Mouse (Mus musculus) hindbrain, embryonic 11.5 days (tissue): Measurements from ENCODE around the gene Camta1. TPM values are rescaled to one million over a fixed set of nuclear protein-coding genes. Genes with fewer than 3 reads are reported as not detected.

ENCODE experiments used
- ATAC-seq: fragments of 200-750 bp; cut with Nextera tagmentation; 2 replicates; pipeline ENCODE4 v1.8.0; 2017; ENCODE audit warnings: mild to moderate bottlenecking, moderate TSS enrichment, moderate library complexity; ENCODE audit not compliant: low FRiP score
- DNase-seq: peaks from one replicate; pipeline ENCODE4 v3.0.0-alpha.2; 2015; ENCODE audit warnings: low spot score
- H3K27ac ChIP-seq: fragments of 300-500 bp; sonication (generic); 2 replicates; pipeline ENCODE4 v1.5.1; 2014; ENCODE audit warnings: mild to moderate bottlenecking, low read depth, low read length
- H3K27me3 ChIP-seq: fragments of 300-500 bp; sonication (generic); 2 replicates; pipeline ENCODE4 v1.6.1; 2014; ENCODE audit warnings: mild to moderate bottlenecking, low read length, moderate library complexity, mixed read lengths; ENCODE audit not compliant: control insufficient read depth, insufficient read depth
- H3K36me3 ChIP-seq: fragments of 300-500 bp; sonication (generic); 2 replicates; pipeline ENCODE4 v1.6.1; 2014; ENCODE audit warnings: mild to moderate bottlenecking, low read length, moderate library complexity, mixed read lengths; ENCODE audit not compliant: control insufficient read depth, insufficient read depth
- H3K4me1 ChIP-seq: fragments of 300-500 bp; sonication (generic); replicated peaks from 2 replicates; pipeline ENCODE4 v1.6.1; 2014; ENCODE audit warnings: low read length, mixed read lengths; ENCODE audit not compliant: control insufficient read depth, insufficient read depth
- H3K4me2 ChIP-seq: fragments of 300-500 bp; sonication (generic); replicated peaks from 2 replicates; pipeline ENCODE4 v1.6.1; 2014; ENCODE audit warnings: mild to moderate bottlenecking, low read depth, low read length
- H3K4me3 ChIP-seq: fragments of 300-500 bp; sonication (generic); 2 replicates; pipeline ENCODE4 v1.5.1; 2014; ENCODE audit warnings: low read depth, low read length
- H3K9ac ChIP-seq: fragments of 300-500 bp; sonication (generic); 2 replicates; pipeline ENCODE4 v1.6.1; 2014; ENCODE audit warnings: low read depth, low read length
- H3K9me3 ChIP-seq: fragments of 300-500 bp; sonication (generic); 2 replicates; pipeline ENCODE4 v1.6.1; 2016; ENCODE audit warnings: low read length; ENCODE audit not compliant: control insufficient read depth
- WGBS: fragments of 180-500 bp; shearing (Covaris S2); extraction: QIAGEN DNeasy Blood & Tissue Kit; methylation state at CpG from one replicate; pipeline ENCODE4 v1.1.7; 2014; 5-methylcytosine and 5-hydroxymethylcytosine counted together
- polyA plus RNA-seq: library from polyadenylated mRNA; unstranded; fragments of >200 nt; fragmentation: Nextera tagmentation; extraction: Ambion mirVana; gene quantifications from 2 replicates; pipeline ENCODE4 v1.2.1, GENCODE M21; 2014

Camta1 gene
- polyA plus RNA-seq, 1 experiment from 2014 or later: 130 TPM

DNA sequence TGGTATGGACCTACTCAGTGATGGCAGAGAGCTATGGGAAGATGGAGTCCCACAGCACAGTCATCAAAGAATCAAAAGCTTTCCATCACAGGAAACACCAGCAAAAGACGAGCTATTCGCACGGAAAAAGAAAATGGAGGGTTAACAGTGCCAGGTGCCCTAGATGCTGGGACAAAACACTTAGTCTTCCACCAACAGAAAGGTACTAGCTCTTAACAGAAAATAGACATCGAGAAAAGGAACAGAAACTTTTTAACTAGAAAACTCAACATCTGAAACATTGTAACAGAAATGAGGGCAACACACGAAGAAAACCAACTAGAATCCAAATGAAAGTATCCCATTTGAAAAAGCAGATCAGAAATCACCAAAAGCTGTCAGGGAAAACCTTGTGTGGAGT is 881.5 kb downstream of the Camta1 start:
- no peaks in the 10 kb centered on the region for H3K36me3 ChIP-seq
- H3K4me3 ChIP-seq: no peak overlapping the region
- no peaks in the 10 kb centered on the region for H3K9me3 ChIP-seq
- no peaks in the 10 kb centered on the region for H3K4me1 ChIP-seq
- DNase-seq: no peak
- no peaks in the 10 kb centered on the region for H3K27me3 ChIP-seq
- no peak for ATAC-seq
- H3K4me2 ChIP-seq: no peak overlapping the region
- no peak overlapping the region for H3K9ac ChIP-seq
- 85% methylated on average over 5 of the region's 5 CpGs for WGBS
- no peak overlapping the region for H3K27ac ChIP-seq

DNA sequence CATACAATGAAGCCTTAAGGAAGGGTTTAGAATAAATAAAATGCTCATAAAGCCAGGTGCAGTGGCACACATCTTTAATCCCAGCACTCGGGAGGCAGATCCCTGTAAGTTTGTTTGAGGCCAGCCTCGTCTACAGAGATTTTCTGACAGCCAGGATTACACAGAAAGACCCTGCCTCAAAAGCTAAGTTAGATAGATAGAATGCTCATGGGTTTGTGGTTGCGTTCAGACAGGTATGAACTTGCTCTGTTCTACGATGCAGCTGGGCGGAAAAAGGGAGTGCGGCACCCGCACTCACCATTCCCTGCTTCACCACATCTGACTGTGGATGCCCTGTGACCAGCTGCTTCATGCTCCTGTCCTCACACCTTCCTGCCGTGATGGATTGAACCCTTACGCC is 882.2 kb downstream of the Camta1 start:
- H3K9ac ChIP-seq: no peak overlapping the region
- H3K4me1 ChIP-seq: no peaks in the 10 kb centered on the region
- H3K4me3 ChIP-seq: no peak overlapping the region
- WGBS: 84% methylated on average over 9 of the region's 9 CpGs
- DNase-seq (no peak), ATAC-seq (no peak)
- H3K9me3 ChIP-seq: no peaks in the 10 kb centered on the region
- no peak overlapping the region for H3K4me2 ChIP-seq
- no peak overlapping the region for H3K27ac ChIP-seq
- no peaks in the 10 kb centered on the region for H3K27me3 ChIP-seq
- no peaks in the 10 kb centered on the region for H3K36me3 ChIP-seq

DNA sequence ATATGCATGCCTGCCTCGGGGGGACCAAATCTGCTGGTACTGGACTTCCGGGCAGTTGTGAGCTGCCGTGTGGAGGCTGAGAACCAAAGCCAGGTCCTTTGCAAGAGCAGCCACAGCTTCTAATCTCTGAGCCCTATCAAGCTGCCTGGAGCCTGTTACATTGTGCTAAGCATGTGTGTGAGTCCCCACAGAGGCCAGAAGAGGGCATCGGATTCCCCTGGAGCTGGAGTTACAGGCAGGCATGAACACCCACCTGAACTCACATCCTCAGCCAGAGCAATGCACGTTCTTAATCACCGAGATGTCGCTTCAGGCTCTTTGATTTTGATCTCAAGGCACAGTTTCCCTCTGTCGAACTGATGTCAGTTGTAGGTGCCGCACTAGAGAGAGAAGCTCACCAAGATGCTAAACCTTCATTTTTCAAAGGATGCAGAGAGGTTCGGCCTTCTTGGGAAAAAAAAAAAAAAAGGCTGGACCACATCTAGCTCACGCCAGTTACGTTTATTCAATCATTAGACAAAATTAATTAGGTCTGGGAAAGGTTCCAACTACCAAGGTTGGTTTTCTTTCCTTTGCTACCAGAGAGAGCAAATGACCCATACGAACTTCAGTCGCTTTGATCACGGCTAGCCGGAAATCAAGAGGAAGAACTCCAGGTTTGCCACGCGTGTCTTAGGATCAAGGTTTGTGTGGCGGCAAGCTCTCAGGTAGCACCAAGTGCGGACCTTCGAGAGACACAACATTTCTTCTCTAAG is 883.3 kb downstream of the Camta1 start:
- Histone ChIP-seq H3K27ac (no peak overlapping the region), H3K4me1 (no peaks in the 10 kb centered on the region), H3K27me3 (no peaks in the 10 kb centered on the region), H3K36me3 (no peaks in the 10 kb centered on the region), H3K4me3 (no peak overlapping the region), H3K4me2 (no peak overlapping the region), H3K9ac (no peak overlapping the region), H3K9me3 (no peaks in the 10 kb centered on the region)
- DNase-seq (no peak), ATAC-seq (no peak)
- 94% methylated on average over 21 of the region's 21 CpGs for WGBS

DNA sequence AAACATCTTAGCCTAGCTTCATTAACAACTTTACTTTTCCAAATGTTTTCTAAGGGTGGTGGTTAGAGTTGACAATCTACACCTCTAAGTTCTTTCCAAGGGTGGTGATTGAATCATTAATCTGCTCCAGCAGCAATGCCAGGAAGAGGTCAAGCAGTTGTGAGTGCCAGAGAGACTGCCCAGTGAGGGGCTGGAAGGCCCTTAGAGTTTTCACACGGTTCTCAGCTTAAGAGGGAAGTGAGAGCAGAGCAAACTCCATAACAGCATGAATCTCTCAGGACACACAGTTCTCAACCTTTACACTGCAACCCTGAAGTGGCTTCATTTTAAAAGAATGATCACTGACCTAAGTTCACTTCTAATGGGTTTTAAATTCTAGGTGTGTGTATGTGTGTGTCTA is 886.5 kb downstream of the Camta1 start:
- no peak overlapping the region for H3K4me2 ChIP-seq
- ATAC-seq (no peak), DNase-seq (no peak)
- WGBS: 43% methylated on average over 1 of the region's 1 CpGs
- no peak overlapping the region for H3K4me3 ChIP-seq
- H3K27ac ChIP-seq: no peak overlapping the region
- H3K4me1 ChIP-seq: no peaks in the 10 kb centered on the region
- no peaks in the 10 kb centered on the region for H3K9me3 ChIP-seq
- H3K36me3 ChIP-seq: no peaks in the 10 kb centered on the region
- no peaks in the 10 kb centered on the region for H3K27me3 ChIP-seq
- H3K9ac ChIP-seq: no peak overlapping the region

DNA sequence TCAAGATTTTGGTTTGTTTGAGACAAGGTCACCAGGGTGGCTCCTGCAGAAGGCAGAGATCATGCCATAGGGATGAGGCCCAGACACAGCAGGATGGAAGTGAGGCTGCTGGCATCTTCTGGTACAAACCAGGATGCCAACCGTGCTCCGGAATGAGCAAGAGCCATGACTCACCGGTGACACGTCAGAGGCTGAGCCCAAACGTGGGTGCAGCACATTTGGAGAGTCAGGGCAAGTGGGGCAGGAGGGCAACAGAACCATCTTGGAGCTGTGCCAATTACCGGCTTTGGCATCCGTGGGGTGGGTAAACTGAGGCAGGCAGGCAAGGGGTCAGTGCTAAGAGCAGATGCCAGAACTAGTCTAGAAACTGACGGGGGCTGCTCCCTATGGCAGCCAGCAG is 888.4 kb downstream of the Camta1 start:
- no peak for DNase-seq
- WGBS: 81% methylated on average over 8 of the region's 8 CpGs
- H3K9ac ChIP-seq: no peak overlapping the region
- no peaks in the 10 kb centered on the region for H3K9me3 ChIP-seq
- no peaks in the 10 kb centered on the region for H3K36me3 ChIP-seq
- H3K27me3 ChIP-seq: no peaks in the 10 kb centered on the region
- H3K4me2 ChIP-seq: no peak overlapping the region
- H3K27ac ChIP-seq: no peak overlapping the region
- no peaks in the 10 kb centered on the region for H3K4me1 ChIP-seq
- H3K4me3 ChIP-seq: no peak overlapping the region
- ATAC-seq: no peak

DNA sequence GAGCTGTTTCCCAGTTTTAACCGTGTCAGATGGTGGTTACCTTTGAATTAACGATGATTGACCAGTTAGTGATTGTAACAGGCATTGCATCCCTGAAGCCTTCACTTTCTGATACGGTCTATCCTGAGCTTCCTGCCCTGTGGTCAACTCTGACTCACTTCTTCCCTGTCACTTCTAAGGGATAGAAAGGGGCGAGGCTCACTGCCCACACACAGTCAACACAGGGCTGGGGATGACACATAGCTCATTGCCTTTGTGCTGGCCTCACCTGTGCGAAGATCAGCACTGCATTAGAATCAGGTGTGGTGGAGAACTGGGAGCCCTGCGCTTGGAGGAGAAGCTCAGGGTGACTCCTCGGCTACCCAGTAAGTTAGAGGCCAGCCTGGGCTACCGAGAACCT is 892.7 kb downstream of the Camta1 start:
- 91% methylated on average over 8 of the region's 8 CpGs for WGBS
- no peak overlapping the region for H3K4me2 ChIP-seq
- H3K9ac ChIP-seq: no peak overlapping the region
- ATAC-seq (no peak), DNase-seq (no peak)
- no peak overlapping the region for H3K27ac ChIP-seq
- H3K4me3 ChIP-seq: no peak overlapping the region
- no peaks in the 10 kb centered on the region for H3K4me1 ChIP-seq
- no peaks in the 10 kb centered on the region for H3K27me3 ChIP-seq
- no peaks in the 10 kb centered on the region for H3K36me3 ChIP-seq
- H3K9me3 ChIP-seq: no peaks in the 10 kb centered on the region

DNA sequence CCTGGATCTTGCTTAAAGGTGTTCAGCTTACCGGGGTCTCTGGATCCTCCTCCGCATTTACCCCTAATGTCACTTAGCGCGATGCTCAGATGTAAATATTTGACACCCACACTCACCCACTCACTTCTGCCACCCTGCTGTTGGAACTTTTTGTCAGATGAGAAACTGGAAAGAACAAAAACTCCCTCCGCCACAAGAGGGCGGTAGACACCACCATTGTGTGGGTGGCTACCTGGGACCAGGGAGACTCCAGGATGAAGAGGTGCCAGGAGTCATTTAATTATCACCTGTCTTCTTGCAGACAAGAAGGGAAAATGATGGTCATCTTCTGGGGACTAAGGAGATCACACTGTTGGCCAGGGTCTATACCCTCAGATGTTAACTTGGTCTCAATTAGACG is 895.1 kb downstream of the Camta1 start:
- no peaks in the 10 kb centered on the region for H3K9me3 ChIP-seq
- H3K4me1 ChIP-seq: no peaks in the 10 kb centered on the region
- no peak overlapping the region for H3K9ac ChIP-seq
- H3K4me2 ChIP-seq: no peak overlapping the region
- ATAC-seq (no peak), DNase-seq (peak; percentile 72)
- no peak overlapping the region for H3K4me3 ChIP-seq
- WGBS: 23% methylated on average over 7 of the region's 7 CpGs
- no peak overlapping the region for H3K27ac ChIP-seq
- no peaks in the 10 kb centered on the region for H3K36me3 ChIP-seq
- no peaks in the 10 kb centered on the region for H3K27me3 ChIP-seq

DNA sequence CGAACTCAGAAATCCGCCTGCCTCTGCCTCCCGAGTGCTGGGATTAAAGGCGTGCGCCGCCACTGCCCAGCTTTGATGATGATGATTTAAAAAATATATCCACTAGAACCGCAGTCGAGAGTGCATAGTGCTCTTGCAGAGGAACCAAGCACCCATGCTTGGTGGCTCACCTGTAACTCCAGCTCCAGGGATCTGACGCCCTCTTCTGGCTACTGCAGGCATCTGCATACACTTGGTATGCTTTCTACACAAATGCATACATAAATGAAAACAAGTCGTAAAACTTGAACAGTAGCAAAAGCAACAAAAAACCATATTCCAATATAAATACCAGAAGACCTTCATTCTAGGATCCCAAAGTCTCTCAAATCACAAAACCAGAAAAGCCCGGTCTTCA is 896.1 kb downstream of the Camta1 start:
- no peak overlapping the region for H3K4me3 ChIP-seq
- DNase-seq: no peak
- no peaks in the 10 kb centered on the region for H3K27me3 ChIP-seq
- H3K4me2 ChIP-seq: no peak overlapping the region
- ATAC-seq: no peak
- H3K4me1 ChIP-seq: no peaks in the 10 kb centered on the region
- WGBS: 73% methylated on average over 11 of the region's 11 CpGs
- no peaks in the 10 kb centered on the region for H3K9me3 ChIP-seq
- H3K36me3 ChIP-seq: no peaks in the 10 kb centered on the region
- no peak overlapping the region for H3K9ac ChIP-seq
- no peak overlapping the region for H3K27ac ChIP-seq
